Mouse (Mus musculus) spleen, adult 18-20 months (tissue): Measurements from ENCODE around the gene Inpp5e.
"Not testable (repeated sequence)": the region's sequence is repeated elsewhere in the genome, so short reads cannot be mapped to it uniquely, and the experiment has no call there.

Experiments
- DNase-seq, 2 experiments: peaks; one replicate each; pipeline ENCODE4 v3.0.0; 2022; ENCODE audit warnings: mixed read lengths in 2 of 2

Inpp5e gene

GRCm38 (mm10) chr2:26417066-26417465, 8.1 kb upstream of the Inpp5e start:
- DNase-seq, result no peak

DNA sequence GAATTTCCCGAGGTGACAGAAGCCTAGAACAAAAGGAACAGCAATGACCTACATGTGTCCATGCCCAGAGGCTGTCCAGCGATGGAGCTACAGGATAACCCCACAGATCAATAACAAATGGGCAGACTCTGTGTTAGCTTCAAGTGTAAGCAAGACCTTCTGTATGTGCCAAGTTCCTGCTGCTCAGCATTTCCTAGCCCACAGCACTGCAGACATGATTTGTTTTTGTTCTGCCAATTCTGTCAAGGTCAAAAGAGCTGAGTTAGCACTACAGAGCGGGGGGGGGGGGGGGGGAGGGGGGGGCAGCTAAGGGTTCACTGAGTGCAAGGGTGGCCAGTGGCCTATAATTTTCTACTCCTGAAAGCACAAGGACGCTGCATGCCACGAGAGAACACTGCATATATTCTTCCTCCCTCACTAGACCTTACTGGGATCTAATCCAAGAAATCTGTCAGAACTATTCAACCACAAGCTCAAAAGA, 2.0 kb upstream of the Inpp5e start:
- DNase-seq, result no peak

GRCm38 (mm10) chr2:26410091-26410490, 1.1 kb upstream of the Inpp5e start:
- DNase-seq, result no peak

DNA sequence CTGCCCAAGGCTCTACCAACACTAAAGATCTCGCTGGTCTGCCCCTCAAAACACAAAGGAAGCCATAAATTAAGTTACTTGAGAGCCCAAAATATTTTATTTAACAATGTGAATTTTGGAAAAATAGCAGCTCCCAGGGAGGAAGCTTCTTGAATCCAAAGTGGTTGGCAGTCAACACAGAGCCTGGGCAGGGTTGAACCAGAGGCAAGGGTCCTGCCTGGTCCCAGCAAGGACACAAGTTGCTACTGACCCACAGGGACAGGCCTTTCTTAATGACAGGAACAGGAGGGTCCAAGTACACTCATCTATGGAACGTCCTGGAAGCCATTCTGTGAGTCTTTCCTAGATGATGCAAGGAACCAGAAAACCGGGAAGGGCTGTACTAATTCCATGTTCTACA, 359 bp upstream of the Inpp5e start:
- no peak for DNase-seq

DNA sequence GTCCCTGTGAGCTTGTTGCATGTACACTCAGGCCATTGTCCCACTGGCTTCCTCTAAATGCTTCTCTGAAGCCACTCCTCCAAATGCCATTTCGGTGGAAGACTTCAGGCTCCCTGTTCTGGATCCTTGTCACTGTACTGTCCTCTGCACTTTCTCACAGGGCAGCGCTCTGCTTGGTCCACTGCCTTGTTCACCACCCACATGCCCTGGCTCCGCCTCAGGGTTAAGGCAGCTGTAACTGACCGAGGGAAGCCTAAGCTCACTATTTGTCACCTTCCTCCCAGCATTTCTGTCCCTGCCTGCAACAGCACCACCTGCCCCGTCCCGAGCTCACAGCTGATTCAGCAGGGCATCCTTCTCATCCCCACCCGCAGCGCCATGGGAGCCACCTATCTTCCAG, 5.7 kb downstream of the Inpp5e start:
- DNase-seq, result no peak

GRCm38 (mm10) chr2:26402265-26402664, 6.7 kb downstream of the Inpp5e start:
- DNase-seq, result no peak

DNA sequence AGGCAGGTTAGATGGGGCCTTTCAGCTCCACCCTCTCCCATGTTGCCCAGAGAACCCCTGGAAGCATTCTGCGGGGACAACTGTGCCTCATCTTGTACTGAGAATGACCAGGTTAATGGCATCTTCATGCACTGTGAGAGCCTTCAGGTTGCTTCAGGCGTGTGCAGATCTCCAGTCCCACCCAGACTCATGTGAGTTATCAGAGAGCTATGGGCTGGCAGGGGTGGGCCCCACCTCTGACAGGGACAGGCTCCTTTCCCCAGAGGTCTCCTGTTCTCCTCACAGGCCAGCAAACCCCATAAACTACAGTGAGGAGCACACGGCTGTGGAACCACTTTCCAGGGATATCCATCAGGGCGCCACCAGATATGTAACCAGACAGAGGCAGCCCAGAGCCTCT, 8.0 kb downstream of the Inpp5e start:
- DNase-seq, result no peak

GRCm38 (mm10) chr2:26400296-26400695, 8.7 kb downstream of the Inpp5e start:
- no peak for DNase-seq

GRCm38 (mm10) chr2:26399647-26400046, 9.4 kb downstream of the Inpp5e start:
- DNase-seq, result no peak

DNA sequence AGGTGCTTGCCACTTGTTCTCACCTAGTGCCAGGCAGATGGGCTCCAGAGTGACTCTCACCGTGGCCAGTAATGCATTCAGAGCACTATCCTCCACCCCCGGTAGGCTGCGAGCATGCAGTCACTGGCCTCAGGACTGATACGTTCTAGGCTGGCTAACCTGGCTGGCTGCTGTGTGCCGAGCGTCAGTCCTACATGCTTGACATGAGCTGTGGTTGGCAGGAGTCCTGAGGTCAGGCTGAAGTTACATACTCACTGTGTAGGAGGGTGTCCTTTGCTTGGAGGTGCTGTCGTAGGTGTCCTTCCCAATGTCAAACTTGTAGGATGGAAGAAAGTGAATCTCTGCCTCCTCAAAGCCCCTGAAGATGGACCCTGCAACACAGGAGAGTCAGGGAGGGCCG, 10.0 kb downstream of the Inpp5e start:
- no peak for DNase-seq

GRCm38 (mm10) chr2:26391617-26392016, 17.4 kb downstream of the Inpp5e start:
- DNase-seq, result no peak

- DNase-seq, result no peak
Measured at GRCm38 (mm10) chr2:26390954-26391353, 18.0 kb downstream of the Inpp5e start.

DNA sequence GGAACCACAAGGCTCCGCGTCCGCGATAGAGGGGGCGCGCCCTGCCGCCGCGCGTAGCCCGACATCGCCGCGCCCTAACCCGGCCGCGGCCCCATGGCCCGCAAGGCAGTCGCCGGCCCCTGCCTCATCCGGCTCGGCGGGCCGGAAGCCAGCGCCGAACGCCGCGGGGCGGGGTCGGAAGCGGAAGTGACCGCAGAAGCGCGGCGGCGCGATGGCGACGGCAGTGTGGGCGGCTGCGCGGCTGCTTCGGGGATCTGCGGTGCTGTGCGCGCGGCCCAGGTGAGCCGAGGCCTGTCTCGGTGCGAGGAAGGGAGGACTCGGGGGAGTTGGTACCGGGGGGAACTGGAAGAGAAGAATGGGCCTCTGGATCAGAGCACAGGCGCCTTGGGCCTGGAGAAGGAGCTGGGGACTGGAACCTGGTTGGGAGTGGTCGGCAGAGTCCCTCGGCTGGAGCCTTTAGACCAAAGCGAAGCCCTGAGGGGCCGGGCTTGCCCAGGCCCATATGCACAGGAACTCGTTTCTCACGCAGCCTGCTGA, 19.8 kb downstream of the Inpp5e start, which contains the start of the genes Entr1 and Pmpca:
Gene Entr1, minus strand, starts transcription at position 163 of the 537 bp plus-strand sequence.
Gene Pmpca, plus strand, starts transcription at position 186 of the 537 bp plus-strand sequence.
- peak; percentile 71 to 82 for DNase-seq

DNA sequence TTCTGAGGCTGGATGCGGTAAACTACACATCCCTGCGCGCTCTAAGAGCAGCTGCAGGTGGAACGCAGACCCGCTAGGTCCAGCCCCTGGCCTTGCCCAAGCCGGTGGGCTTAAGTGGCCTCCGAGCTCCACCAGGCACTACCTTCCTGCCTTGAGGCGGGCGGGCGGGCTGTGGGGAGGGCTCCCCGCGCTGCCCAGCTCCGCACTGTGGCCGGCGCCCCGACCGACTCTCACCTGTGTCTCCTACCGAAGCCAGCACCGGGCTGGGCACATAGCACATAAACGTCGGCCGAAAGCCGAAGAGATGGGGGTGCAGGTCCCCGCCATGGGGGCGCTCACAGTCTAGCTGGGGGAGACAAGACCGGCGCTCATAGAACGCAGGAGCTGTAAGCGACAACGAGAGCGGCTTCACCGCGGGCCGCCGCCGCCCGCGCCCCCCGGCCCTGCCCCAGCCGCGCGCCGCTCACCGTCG, 20.3 kb downstream of the Inpp5e start:
- peak in 1 of 2 experiments; percentile 16 for DNase-seq

- no peak for DNase-seq
Measured at GRCm38 (mm10) chr2:26387713-26388112, 21.3 kb downstream of the Inpp5e start.

- DNase-seq, result not testable (repeated sequence)
Measured at GRCm38 (mm10) chr2:26380871-26381270, 28.1 kb downstream of the Inpp5e start.

DNA sequence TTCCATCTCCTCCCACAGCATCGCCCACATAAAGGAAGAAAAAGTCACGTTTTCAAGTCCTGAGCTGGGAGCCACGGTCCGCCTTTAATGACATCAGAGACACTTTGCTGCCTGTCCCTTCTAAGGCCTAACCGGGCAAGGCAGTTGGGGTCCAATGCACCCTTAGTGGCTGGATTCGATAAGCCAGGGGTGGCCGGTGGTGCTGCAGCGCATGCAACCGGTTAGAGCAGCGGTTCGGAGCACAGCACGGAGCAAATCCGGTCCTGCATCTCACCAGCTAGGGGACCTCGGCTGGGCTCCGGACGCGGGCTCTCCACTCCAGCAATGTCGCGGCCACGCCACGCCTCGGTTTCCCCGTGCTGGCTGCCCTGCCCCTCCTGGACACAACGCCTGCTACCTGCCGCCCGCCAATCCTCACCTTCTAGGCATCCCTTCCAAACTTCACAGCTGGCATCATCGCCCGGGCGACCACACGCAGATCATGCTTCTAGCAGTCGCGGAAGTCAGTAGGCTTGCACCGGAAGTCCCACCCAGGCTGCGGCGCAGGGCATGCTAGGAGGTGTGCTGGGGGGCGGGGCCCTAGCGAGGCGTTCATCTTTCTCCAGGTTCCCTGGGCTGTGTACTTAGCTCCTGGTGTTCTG, 28.8 kb downstream of the Inpp5e start, which contains the start of gene Snapc4:
Gene Snapc4, minus strand, starts transcription at position 523 of the 641 bp plus-strand sequence.
- peak; percentile 67 to 81 for DNase-seq

GRCm38 (mm10) chr2:26372396-26372795, 36.6 kb downstream of the Inpp5e start:
- no peak for DNase-seq

DNA sequence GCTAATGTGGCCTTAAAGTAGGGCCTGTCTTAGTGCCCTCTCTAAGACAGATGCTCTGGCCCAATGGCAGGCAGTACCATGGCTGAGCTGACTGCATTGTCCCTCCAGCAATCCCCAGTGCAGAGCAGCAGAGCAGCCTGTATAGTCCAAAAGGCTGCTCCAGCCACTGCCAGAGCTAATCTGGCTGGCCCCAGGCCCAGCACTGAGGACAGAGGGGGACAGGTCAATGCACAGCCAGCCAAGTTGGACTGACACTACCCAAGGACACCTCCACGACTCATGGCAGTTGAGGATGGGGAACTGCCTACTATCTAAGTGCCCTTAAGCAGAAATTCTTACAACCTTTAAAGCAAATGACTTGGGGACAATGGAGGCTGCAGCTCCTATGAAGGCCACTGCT, 40.4 kb downstream of the Inpp5e start:
- DNase-seq, result no peak

DNA sequence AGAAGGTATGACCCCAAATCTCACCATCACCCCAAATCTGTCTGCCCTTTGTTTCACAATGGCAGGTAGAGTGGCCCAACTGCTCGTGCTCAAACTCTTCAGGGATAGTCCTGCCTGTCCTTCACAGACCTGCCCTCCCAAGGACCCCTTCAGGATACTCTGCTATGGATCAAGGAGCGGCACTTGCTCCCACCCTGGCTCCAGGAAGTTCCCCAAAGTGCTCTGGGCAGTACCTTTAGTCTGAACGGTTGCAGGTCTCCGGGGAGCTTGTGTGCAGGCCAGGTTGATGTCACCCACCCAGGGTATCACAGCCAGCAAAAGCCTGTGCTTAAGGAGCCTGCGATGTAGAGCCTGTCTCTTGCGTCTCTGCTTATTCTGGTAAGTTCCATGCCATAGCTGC, 41.1 kb downstream of the Inpp5e start:
- DNase-seq, result no peak

- no peak for DNase-seq
Measured at GRCm38 (mm10) chr2:26364738-26365465, 44.1 kb downstream of the Inpp5e start.

- no peak for DNase-seq
Measured at GRCm38 (mm10) chr2:26363481-26363880, 45.5 kb downstream of the Inpp5e start.

GRCm38 (mm10) chr2:26362991-26363390, 46.0 kb downstream of the Inpp5e start:
- DNase-seq, result no peak

DNA sequence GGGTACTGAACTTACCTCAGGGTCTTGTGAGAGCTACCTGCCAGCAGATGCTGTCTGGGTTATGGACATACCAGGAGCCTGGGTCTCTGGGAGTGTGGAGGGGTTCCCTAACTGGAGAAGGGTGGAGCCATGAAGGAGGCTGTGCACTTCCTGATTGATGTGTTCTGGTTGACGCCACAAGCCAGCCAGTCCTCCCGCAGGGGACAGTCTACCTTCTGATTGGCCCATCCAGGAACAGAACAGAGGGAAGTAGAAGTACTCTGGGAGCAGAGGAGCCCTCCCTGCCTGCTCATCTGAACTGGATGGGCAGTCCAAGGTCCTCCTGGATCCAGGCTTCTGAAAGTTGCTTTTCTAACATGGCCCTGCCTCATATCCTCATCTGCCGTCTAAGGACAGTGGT, 48.2 kb downstream of the Inpp5e start, which contains the start of gene Card9:
Gene Card9, minus strand, starts transcription at position 147 of the 400 bp plus-strand sequence.
- DNase-seq, result no peak
